Mouse (Mus musculus): Measurements from ENCODE around the gene Mboat7. TPM values are rescaled to one million over a fixed set of nuclear protein-coding genes. Genes with fewer than 3 reads are reported as not detected.

The Mboat7 gene
- polyA plus RNA-seq, 1 experiment from 2014 or later = 28.4 TPM

DNA sequence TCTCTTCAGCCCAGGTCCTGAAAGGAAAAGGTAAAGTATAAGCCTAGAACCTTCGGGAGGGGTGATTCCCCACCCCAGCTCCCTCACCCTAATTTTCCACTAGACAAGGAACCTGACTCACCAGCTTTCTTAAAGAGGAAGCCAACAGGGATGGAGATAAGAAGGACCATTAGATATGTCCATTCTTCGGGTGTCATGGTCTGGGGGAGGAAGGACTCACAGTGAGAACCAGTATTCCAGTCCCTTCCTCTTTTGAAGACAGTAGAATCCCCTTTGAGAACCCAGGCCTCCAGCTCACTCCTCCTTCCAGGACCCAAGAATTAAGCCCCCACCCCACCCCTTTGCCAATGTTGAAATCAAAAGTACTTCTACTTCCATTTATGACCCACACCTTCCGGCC is 1.4 kb downstream of the Mboat7 start:
- Histone ChIP-seq H3K9me3 (ENCODE audit: control insufficient read depth, low read length) (no peaks in the 10 kb centered on the region), H3K9ac (ENCODE audit: low read length) (peak overlapping the region; percentile 85), H3K36me3 (ENCODE audit: control insufficient read depth, insufficient read depth, low read length) (peaks cover 34% of the 10 kb centered on the region), H3K4me3 (ENCODE audit: control insufficient read depth in 1 of 2, insufficient read depth in 1 of 2, low read depth in 1 of 2, low read length in 2 of 2) (peak overlapping the region; percentile 59 to 66), H3K4me2 (ENCODE audit: low read length) (peak overlapping the region; percentile 76), H3K4me1 (ENCODE audit: control insufficient read depth in 2 of 2, insufficient read depth in 2 of 2, low read length in 2 of 2) (peaks cover 13 to 16% of the 10 kb centered on the region in 2 experiments), H3K27ac (replicated peaks in 1 of 2; ENCODE audit: control insufficient read depth in 1 of 2, insufficient read depth in 1 of 2, low read depth in 2 of 2, low read length in 2 of 2) (0 out of 4 replicates have a peak overlapping the region, but pooled peaks of 1 of the 2 experiments have one; percentile 98), H3K27me3 (ENCODE audit: control insufficient read depth, insufficient read depth, low read length) (no peaks in the 10 kb centered on the region)
- 34% methylated on average over 3 of the region's 3 CpGs for WGBS
- no peak for ATAC-seq (ENCODE audit: insufficient number of reproducible peaks, insufficient read depth, low FRiP score, low read depth)

DNA sequence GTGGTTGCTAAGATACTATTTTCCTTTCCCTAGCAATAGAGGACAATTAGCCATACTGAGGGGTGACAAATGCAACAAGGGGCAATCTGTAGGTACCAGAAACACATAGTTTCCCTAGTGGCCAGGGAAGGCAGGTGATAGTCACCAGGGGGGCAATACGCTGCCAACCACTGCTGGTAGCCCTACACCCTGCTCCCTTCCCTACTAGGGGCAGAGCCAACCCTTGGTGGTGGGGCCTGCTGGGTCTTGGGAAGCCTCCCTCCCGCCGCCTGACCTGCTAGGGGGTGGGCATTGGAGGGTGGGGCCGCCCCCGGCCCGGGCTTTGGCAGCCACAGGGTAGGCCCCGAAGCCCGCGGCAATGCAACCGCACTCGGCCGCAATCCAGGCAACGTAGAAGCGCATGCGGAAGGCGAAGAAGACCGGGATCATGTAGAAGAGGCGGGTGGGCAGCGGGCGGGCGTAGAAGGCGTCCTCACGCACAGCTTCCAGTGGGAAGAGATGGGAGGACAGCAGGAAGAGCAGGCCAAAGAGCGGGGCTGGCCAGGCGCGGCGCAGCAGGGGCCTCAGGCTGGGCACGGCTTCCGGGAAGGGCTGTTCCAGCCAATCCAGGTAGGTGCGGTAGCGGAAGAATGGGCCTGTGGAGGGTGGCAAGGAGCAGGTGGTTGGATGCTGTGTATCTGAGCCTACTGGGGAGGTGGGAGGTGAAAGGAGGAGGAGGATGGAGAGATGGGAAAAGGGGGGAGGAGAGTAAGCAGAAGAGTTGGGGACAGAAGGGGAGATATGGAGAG is 7.7 kb downstream of the Mboat7 start:
- 88% methylated on average over 31 of the region's 31 CpGs for WGBS
- Histone ChIP-seq H3K9me3 (ENCODE audit: control insufficient read depth, low read length) (no peaks in the 10 kb centered on the region), H3K36me3 (ENCODE audit: control insufficient read depth, insufficient read depth, low read length) (peaks cover 50% of the 10 kb centered on the region), H3K4me1 (ENCODE audit: control insufficient read depth in 2 of 2, insufficient read depth in 2 of 2, low read length in 2 of 2) (no peaks in the 10 kb centered on the region), H3K27me3 (ENCODE audit: control insufficient read depth, insufficient read depth, low read length) (no peaks in the 10 kb centered on the region), H3K27ac (replicated peaks in 1 of 2; ENCODE audit: control insufficient read depth in 1 of 2, insufficient read depth in 1 of 2, low read depth in 2 of 2, low read length in 2 of 2) (no peak overlapping the region), H3K4me2 (ENCODE audit: low read length) (no peak overlapping the region), H3K9ac (ENCODE audit: low read length) (no peak overlapping the region), H3K4me3 (ENCODE audit: control insufficient read depth in 1 of 2, insufficient read depth in 1 of 2, low read depth in 1 of 2, low read length in 2 of 2) (no peak overlapping the region)
- ATAC-seq (ENCODE audit: insufficient number of reproducible peaks, insufficient read depth, low FRiP score, low read depth) = no peak

DNA sequence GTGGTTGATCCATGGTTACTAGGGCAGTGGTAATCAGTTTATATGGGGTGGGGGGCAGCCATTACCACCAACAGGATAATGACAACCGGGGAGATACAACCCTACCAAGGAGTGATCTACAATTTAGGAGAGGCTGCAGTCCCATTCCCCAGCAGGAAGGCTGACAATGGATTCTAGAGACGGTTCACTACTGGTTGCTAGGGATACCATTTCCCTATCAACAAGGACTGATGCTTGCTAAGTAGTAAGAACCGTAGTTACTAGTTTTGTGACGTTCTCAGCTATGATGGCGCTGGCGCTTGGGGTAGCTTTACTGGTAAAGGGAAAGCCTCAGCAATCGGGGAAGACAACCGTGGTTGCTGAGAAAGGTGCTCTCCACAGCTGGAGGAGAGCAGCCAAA is 8.6 kb downstream of the Mboat7 start:
- 88% methylated on average over 8 of the region's 8 CpGs for WGBS
- Histone ChIP-seq H3K36me3 (ENCODE audit: control insufficient read depth, insufficient read depth, low read length) (peaks cover 51% of the 10 kb centered on the region), H3K4me1 (ENCODE audit: control insufficient read depth in 2 of 2, insufficient read depth in 2 of 2, low read length in 2 of 2) (no peaks in the 10 kb centered on the region), H3K9ac (ENCODE audit: low read length) (no peak overlapping the region), H3K9me3 (ENCODE audit: control insufficient read depth, low read length) (no peaks in the 10 kb centered on the region), H3K4me3 (ENCODE audit: control insufficient read depth in 1 of 2, insufficient read depth in 1 of 2, low read depth in 1 of 2, low read length in 2 of 2) (no peak overlapping the region), H3K27ac (replicated peaks in 1 of 2; ENCODE audit: control insufficient read depth in 1 of 2, insufficient read depth in 1 of 2, low read depth in 2 of 2, low read length in 2 of 2) (no peak overlapping the region), H3K27me3 (ENCODE audit: control insufficient read depth, insufficient read depth, low read length) (no peaks in the 10 kb centered on the region), H3K4me2 (ENCODE audit: low read length) (no peak overlapping the region)
- no peak for ATAC-seq (ENCODE audit: insufficient number of reproducible peaks, insufficient read depth, low FRiP score, low read depth)

- no peak overlapping the region for H3K9ac ChIP-seq (ENCODE audit: low read length)
- H3K4me1 ChIP-seq (ENCODE audit: control insufficient read depth in 2 of 2, insufficient read depth in 2 of 2, low read length in 2 of 2) = no peaks in the 10 kb centered on the region
- ATAC-seq (ENCODE audit: insufficient number of reproducible peaks, insufficient read depth, low FRiP score, low read depth) = no peak
- no peak overlapping the region for H3K4me2 ChIP-seq (ENCODE audit: low read length)
- no peak overlapping the region for H3K4me3 ChIP-seq (ENCODE audit: control insufficient read depth in 1 of 2, insufficient read depth in 1 of 2, low read depth in 1 of 2, low read length in 2 of 2)
- WGBS = 85% methylated on average over 10 of the region's 10 CpGs
- no peaks in the 10 kb centered on the region for H3K27me3 ChIP-seq (ENCODE audit: control insufficient read depth, insufficient read depth, low read length)
- peaks cover 55% of the 10 kb centered on the region for H3K36me3 ChIP-seq (ENCODE audit: control insufficient read depth, insufficient read depth, low read length)
- no peak overlapping the region for H3K27ac ChIP-seq (replicated peaks in 1 of 2; ENCODE audit: control insufficient read depth in 1 of 2, insufficient read depth in 1 of 2, low read depth in 2 of 2, low read length in 2 of 2)
- H3K9me3 ChIP-seq (ENCODE audit: control insufficient read depth, low read length) = no peaks in the 10 kb centered on the region
Observed at GRCm38 (mm10) chr7:3683908-3684550, 9.3 kb downstream of the Mboat7 start.

GRCm38 (mm10) chr7:3677342-3677741 is 16.0 kb downstream of the Mboat7 start, which contains the start of gene Tmc4:
Gene Tmc4 (minus strand): TSS chr7:3677553.
- no peak within 1 kb of the TSS for H3K4me3 ChIP-seq (ENCODE audit: control insufficient read depth in 1 of 2, insufficient read depth in 1 of 2, low read depth in 1 of 2, low read length in 2 of 2)
- H3K4me2 ChIP-seq (ENCODE audit: low read length) = no peak within 1 kb of the TSS
- H3K36me3 ChIP-seq (ENCODE audit: control insufficient read depth, insufficient read depth, low read length) = 0 out of 2 replicates have a peak, but pooled peaks cover 9% of the 10 kb centered on the region
- H3K27me3 ChIP-seq (ENCODE audit: control insufficient read depth, insufficient read depth, low read length) = no peaks in the 10 kb centered on the region
- H3K9me3 ChIP-seq (ENCODE audit: control insufficient read depth, low read length) = no peaks in the 10 kb centered on the region
- no peaks in the 10 kb centered on the region for H3K4me1 ChIP-seq (ENCODE audit: control insufficient read depth in 2 of 2, insufficient read depth in 2 of 2, low read length in 2 of 2)
- H3K9ac ChIP-seq (ENCODE audit: low read length) = no peak within 1 kb of the TSS
- H3K27ac ChIP-seq (replicated peaks in 1 of 2; ENCODE audit: control insufficient read depth in 1 of 2, insufficient read depth in 1 of 2, low read depth in 2 of 2, low read length in 2 of 2) = no peak within 1 kb of the TSS
- ATAC-seq (ENCODE audit: insufficient number of reproducible peaks, insufficient read depth, low FRiP score, low read depth) = no peak
- 58% methylated on average over 9 of the region's 9 CpGs for WGBS

- ATAC-seq (ENCODE audit: insufficient number of reproducible peaks, insufficient read depth, low FRiP score, low read depth) = no peak
- Histone ChIP-seq H3K27me3 (ENCODE audit: control insufficient read depth, insufficient read depth, low read length) (no peaks in the 10 kb centered on the region), H3K4me2 (ENCODE audit: low read length) (no peak overlapping the region), H3K4me1 (ENCODE audit: control insufficient read depth in 2 of 2, insufficient read depth in 2 of 2, low read length in 2 of 2) (no peaks in the 10 kb centered on the region), H3K27ac (replicated peaks in 1 of 2; ENCODE audit: control insufficient read depth in 1 of 2, insufficient read depth in 1 of 2, low read depth in 2 of 2, low read length in 2 of 2) (no peak overlapping the region), H3K9ac (ENCODE audit: low read length) (no peak overlapping the region), H3K36me3 (ENCODE audit: control insufficient read depth, insufficient read depth, low read length) (0 out of 2 replicates have a peak, but pooled peaks cover 9% of the 10 kb centered on the region), H3K9me3 (ENCODE audit: control insufficient read depth, low read length) (no peaks in the 10 kb centered on the region), H3K4me3 (ENCODE audit: control insufficient read depth in 1 of 2, insufficient read depth in 1 of 2, low read depth in 1 of 2, low read length in 2 of 2) (no peak overlapping the region)
- WGBS = 84% methylated on average over 12 of the region's 12 CpGs
Observed at GRCm38 (mm10) chr7:3676371-3676770, 17.0 kb downstream of the Mboat7 start.

GRCm38 (mm10) chr7:3675228-3675548 is 18.1 kb downstream of the Mboat7 start:
- Histone ChIP-seq H3K27ac (replicated peaks in 1 of 2; ENCODE audit: control insufficient read depth in 1 of 2, insufficient read depth in 1 of 2, low read depth in 2 of 2, low read length in 2 of 2) (no peak overlapping the region), H3K4me1 (ENCODE audit: control insufficient read depth in 2 of 2, insufficient read depth in 2 of 2, low read length in 2 of 2) (no peaks in the 10 kb centered on the region), H3K9ac (ENCODE audit: low read length) (no peak overlapping the region), H3K36me3 (ENCODE audit: control insufficient read depth, insufficient read depth, low read length) (0 out of 2 replicates have a peak, but pooled peaks cover 5% of the 10 kb centered on the region), H3K9me3 (ENCODE audit: control insufficient read depth, low read length) (no peaks in the 10 kb centered on the region), H3K4me3 (ENCODE audit: control insufficient read depth in 1 of 2, insufficient read depth in 1 of 2, low read depth in 1 of 2, low read length in 2 of 2) (no peak overlapping the region), H3K27me3 (ENCODE audit: control insufficient read depth, insufficient read depth, low read length) (no peaks in the 10 kb centered on the region), H3K4me2 (ENCODE audit: low read length) (no peak overlapping the region)
- ATAC-seq (ENCODE audit: insufficient number of reproducible peaks, insufficient read depth, low FRiP score, low read depth) = no peak
- 74% methylated on average over 3 of the region's 3 CpGs for WGBS
